Mouse (Mus musculus): ENCODE results near the gene Csrp2.

DNA sequence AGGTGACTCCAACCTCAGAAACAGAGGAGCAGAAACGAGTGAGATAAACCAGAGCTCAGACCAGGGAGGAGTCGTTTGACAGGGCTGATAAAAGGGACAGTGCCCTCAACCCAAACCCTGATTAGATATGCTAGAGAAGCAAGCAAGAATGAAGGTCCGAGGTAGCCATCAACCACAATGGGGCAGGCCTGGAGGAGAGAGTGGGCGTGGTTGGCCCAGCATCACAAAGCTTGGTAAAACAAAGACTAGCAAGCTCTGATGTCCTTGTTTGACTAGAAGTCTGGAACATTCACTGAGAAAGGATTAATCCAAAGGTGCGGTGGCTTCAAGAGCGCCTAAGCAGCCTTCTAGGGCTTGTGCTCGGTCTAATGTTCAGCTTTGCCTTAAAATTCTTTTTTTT, 38.2 kb upstream of the Csrp2 start:
- TF ChIP-seq CTCF (IDR thresholded peaks at IDR 0.05; ENCODE audit: control insufficient read depth, insufficient read depth, low read length) (no peak), POLR2A (IDR thresholded peaks at IDR 0.05; ENCODE audit: borderline replicate concordance, control insufficient read depth, low read depth, low read length) (no peak)
